Mouse (Mus musculus) gastrocnemius, adult 2 months (tissue): ENCODE data around the gene Isg15. TPM values are rescaled to one million over a fixed set of nuclear protein-coding genes. Genes with fewer than 3 reads are reported as not detected.
"Not testable (repeated sequence)": the region's sequence is repeated elsewhere in the genome, so short reads cannot be mapped to it uniquely, and the experiment has no call there.

ENCODE experiments used
- DNase-seq: peaks from one replicate; pipeline ENCODE4 v3.0.0; 2022
- H3K27ac ChIP-seq: fragments of 200-600 bp; 2 replicates; pipeline ENCODE4 v1.8.1; 2022; ENCODE audit warnings: mild to moderate bottlenecking
- H3K4me3 ChIP-seq: fragments of 200-600 bp; 2 replicates; pipeline ENCODE4 v1.8.1; 2022; ENCODE audit warnings: mild to moderate bottlenecking, moderate library complexity
- CTCF ChIP-seq: fragments of 200-600 bp; IDR thresholded peaks from 2 replicates; pipeline ENCODE4 v1.8.1; 2022; ENCODE audit warnings: antibody characterized with exemption, mild to moderate bottlenecking, moderate library complexity
- intact Hi-C: fragments of 180-260 bp; cut with DNase I; formaldehyde crosslinking; loops from one replicate; pipeline ENCODE4 v1.15.1; 2025
- microRNA-seq: library from miRNA; unstranded; fragments of <30 nt; microRNA quantifications from one replicate; pipeline ENCODE4 v1.2.0, GENCODE M21; 2021
- total RNA-seq, 2 experiments: library from RNA; stranded (reverse); gene quantifications; 2 replicates each; pipeline ENCODE4 v1.2.3; 2021

The Isg15 gene
- total RNA-seq, 2 experiments from 2014 or later, result 1.1 TPM; not detected in 1

DNA sequence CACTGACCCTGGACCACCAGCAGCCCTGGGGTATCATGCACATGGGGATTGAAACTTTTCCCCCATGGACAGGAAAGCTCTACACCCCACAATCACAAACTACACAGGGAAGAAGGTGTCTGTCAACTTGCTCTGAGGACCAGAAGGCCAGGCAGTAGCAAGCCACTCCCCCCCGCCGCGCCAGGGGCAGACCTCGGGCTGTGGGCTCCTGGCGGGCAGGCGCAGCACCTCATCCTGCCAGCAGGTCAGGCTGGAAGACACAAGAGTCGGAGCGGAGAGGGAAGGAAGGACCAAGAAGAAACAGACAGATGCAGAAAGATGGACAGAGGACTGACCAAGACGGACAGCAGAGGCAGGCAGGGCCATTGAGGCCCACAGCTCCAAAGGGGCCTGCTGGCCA lies 23.0 kb downstream of the Isg15 start:
- intact Hi-C loops, result no loop called here
- TF ChIP-seq CTCF, result no peak

GRCm38 (mm10) chr4:156171828-156172227 lies 28.8 kb downstream of the Isg15 start:
- H3K27ac ChIP-seq, result peak overlapping the region; percentile 72
- no peak overlapping the region for H3K4me3 ChIP-seq
- intact Hi-C loops, result no loop called here
- TF ChIP-seq CTCF, result no peak
- peak; percentile 42 for DNase-seq

More for the DNA sequence above, 23.0 kb downstream of the Isg15 start:
- DNase-seq, result no peak
- no peak overlapping the region for H3K4me3 ChIP-seq
- no peak overlapping the region for H3K27ac ChIP-seq

DNA sequence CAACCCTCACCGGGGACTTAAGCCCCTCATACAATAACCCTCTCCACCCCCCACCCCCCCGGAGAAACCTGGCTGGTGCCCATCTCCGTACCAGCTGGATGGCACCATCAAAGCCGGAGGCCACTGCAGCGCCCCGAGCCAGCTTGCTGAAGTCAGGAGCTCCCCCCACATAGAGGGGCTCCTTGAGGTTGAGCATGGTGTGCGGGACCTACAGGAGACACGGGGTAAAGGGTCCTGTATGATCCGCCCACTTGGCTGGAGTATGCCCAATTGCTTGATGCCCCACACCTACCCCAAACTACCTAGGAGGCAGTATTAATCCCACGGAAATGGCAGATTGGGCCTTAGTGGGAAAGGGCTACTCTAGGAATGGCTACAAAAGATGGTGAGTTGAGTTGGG lies 31.5 kb downstream of the Isg15 start:
- DNase-seq, result no peak
- intact Hi-C loops, result no loop called here

DNA sequence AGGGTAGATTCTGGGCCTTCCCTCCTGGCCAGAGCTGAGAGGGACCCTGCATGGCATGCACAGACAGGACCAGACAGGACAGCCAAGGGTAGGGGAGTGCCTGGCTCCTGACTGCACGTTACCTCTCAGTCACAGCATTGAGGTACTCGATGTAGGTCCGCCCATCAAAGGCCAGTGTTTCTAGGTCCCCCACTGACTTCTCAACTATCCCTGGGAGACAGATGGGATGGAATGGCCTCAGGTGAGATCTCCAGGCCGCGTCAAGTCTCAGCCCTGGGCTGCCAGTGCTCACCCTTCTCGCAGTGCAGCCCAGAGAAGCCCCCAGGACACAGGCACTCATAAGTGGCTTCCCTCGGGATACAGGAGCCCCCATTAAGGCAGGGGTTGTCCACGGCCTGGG lies 32.0 kb downstream of the Isg15 start:
- TF ChIP-seq CTCF, result no peak
- intact Hi-C loops, result no loop called here
- DNase-seq, result no peak
- H3K4me3 ChIP-seq, result no peak overlapping the region
- no peak overlapping the region for H3K27ac ChIP-seq

More for the DNA sequence above, 31.5 kb downstream of the Isg15 start:
- Histone ChIP-seq H3K27ac (no peak overlapping the region), H3K4me3 (no peak overlapping the region)
- no peak for TF ChIP-seq CTCF

DNA sequence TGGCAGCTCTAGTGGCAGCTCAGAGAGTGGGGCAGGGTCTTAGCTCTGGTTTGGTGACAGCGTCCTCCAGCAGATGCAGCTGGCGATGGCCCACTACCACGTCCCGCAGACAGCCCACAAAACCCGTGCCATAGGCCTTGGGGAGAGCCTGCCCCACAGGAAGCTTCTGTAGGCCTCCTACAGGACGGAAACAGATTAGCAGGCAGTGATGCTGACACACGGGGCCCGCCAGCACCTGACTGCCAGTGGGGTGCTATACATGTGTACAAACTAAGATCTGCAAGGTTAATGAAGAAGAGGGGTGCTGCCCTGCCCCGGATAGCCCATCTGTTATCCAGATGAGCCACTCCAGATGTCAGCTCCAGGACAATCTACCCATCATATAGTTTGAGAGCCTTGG lies 34.1 kb downstream of the Isg15 start:
- no peak overlapping the region for H3K27ac ChIP-seq
- intact Hi-C loops, result no loop called here
- TF ChIP-seq CTCF, result no peak
- H3K4me3 ChIP-seq, result no peak overlapping the region
- DNase-seq, result no peak

DNA sequence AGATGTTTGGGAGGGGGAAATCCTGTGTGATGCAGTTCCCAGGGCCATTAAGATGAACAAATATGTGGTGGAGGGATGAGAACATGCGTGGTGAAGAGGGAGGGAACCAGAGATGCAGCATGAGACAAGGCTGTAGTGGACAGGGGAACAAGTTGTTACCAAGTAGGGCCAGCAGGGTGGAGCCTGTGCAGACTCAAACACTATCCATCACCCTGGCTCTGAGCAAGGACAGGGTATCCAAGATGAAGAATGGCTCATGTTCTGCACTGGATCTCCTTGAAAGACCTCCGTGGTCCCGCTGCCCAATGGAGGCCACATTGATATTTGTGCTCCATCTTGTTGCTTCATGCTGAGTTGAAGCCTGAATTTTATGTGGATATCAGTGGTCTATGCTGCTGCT lies 45.8 kb downstream of the Isg15 start:
- intact Hi-C loops, result no loop called here
- TF ChIP-seq CTCF, result no peak
- DNase-seq, result no peak
- no peak overlapping the region for H3K4me3 ChIP-seq
- H3K27ac ChIP-seq, result no peak overlapping the region

DNA sequence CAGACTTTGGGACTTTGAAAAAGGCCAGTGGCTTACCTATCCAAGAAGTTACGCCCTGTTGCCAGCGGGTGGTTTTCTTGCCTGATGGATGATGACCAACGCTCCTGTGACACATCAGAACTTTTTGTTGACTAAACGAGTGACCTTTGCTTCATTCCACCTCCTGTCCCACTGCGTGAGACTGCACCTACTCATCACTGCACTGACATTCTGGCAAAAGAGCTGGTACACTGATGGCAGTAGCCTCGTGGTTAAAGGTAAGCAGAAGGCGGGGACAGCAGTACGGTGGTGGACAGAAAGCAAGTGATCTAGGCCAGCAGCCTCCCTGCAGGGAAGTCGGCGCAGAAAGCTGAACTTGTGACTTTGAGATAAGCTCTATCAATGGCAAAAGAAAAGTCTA lies 49.7 kb downstream of the Isg15 start:
- H3K4me3 ChIP-seq, H3K27ac ChIP-seq, DNase-seq, intact Hi-C loops: not testable (repeated sequence)

Small RNA genes within 50 kb of the gene (microRNA-seq; reads per million reads assigned to microRNA genes)
- gene Mir7658, result not detected

Other genes with a start within 250 kb of the Isg15 start
- gene C1qtnf12, start 238.5 kb downstream of the Isg15 start, total RNA-seq, result 10 to 100 TPM; 15.1 to 18.5 TPM
- gene B3galt6, start 208.2 kb downstream of the Isg15 start, total RNA-seq, result 1 to 10 TPM in 1 of 2 experiments, under 1 TPM in 1; 0.92 to 2.0 TPM
- gene Sdf4, start 207.9 kb downstream of the Isg15 start, total RNA-seq, result 10 to 100 TPM; 75.7 to 81.5 TPM
- gene Tnfrsf4, start 187.0 kb downstream of the Isg15 start, total RNA-seq, result 1 to 10 TPM in 1 of 2 experiments, under 1 TPM in 1; 0.75 to 2.1 TPM
- not detected for gene Tnfrsf18, start 174.7 kb downstream of the Isg15 start, total RNA-seq
- not detected for gene Ttll10, start 141.4 kb downstream of the Isg15 start, total RNA-seq
- gene 9430015G10Rik, start 90.8 kb downstream of the Isg15 start, total RNA-seq, result 1 to 10 TPM; 1.9 to 2.3 TPM
- gene Rnf223, start 70.3 kb downstream of the Isg15 start, total RNA-seq, result not detected
- gene Agrn, start 3.3 kb downstream of the Isg15 start, total RNA-seq, result 1 to 10 TPM; 6.9 to 8.0 TPM
- gene AW011738, start 2.5 kb upstream of the Isg15 start, total RNA-seq, result 1 to 10 TPM; 4.2 to 4.4 TPM
- 100 to 1,000 TPM; 142 to 265 TPM for gene Perm1, start 15.1 kb upstream of the Isg15 start, total RNA-seq
- 1 to 10 TPM; 5.8 to 7.6 TPM for gene Plekhn1, start 34.0 kb upstream of the Isg15 start, total RNA-seq
- 10 to 100 TPM; 30.8 to 33.3 TPM for gene Noc2l, start 35.2 kb upstream of the Isg15 start, total RNA-seq
- not detected for gene Samd11, start 54.8 kb upstream of the Isg15 start, total RNA-seq
- gene Vmn2r-ps159, start 130.3 kb upstream of the Isg15 start, total RNA-seq, result not detected